Mouse (Mus musculus) liver, embryonic 13.5 days (tissue): Measurements from ENCODE around the gene Zw10. TPM values are rescaled to one million over a fixed set of nuclear protein-coding genes. Genes with fewer than 3 reads are reported as not detected.

Experiments used
- polyA plus RNA-seq: library from polyadenylated mRNA; unstranded; fragments of >200 nt; fragmentation: Nextera tagmentation; extraction: Ambion mirVana; gene quantifications from 2 replicates; pipeline ENCODE4 v1.2.1, GENCODE M21; 2015

Zw10 gene
- polyA plus RNA-seq, 1 experiment from 2014 or later: 24.0 TPM

Other genes with a start within 250 kb of the Zw10 start
- gene Zbtb16, start 219.4 kb upstream of the Zw10 start, polyA plus RNA-seq: 0.74 and 0.77 TPM in 2 replicates
- gene Htr3a, start 144.5 kb upstream of the Zw10 start, polyA plus RNA-seq: 0.05 TPM in 1 of 2 replicates, not detected in the other
- gene Htr3b, start 90.6 kb upstream of the Zw10 start, polyA plus RNA-seq: not detected in 2 replicates
- 4.6 and 6.4 TPM in 2 replicates for gene Usp28, start 70.2 kb upstream of the Zw10 start, polyA plus RNA-seq
- gene Tmprss5, start 25.6 kb downstream of the Zw10 start, polyA plus RNA-seq: not detected in 2 replicates
- not detected in 2 replicates for gene Gm4894, start 194.9 kb downstream of the Zw10 start, polyA plus RNA-seq